Mouse (Mus musculus) left cerebral cortex, postnatal 36 days (tissue): ENCODE measurements around the gene Arhgap31. TPM values are rescaled to one million over a fixed set of nuclear protein-coding genes. Genes with fewer than 3 reads are reported as not detected.

Experiments used
- DNase-seq, 2 experiments: peaks; one replicate each; pipeline ENCODE4 v3.0.0; 2021 to 2022; ENCODE audit warnings: low spot score in 2 of 2, mixed read lengths in 1 of 2
- intact Hi-C: fragments of 180-260 bp; cut with DNase I; formaldehyde crosslinking; loops from one replicate; pipeline ENCODE4 v1.15.1; 2025
- total RNA-seq, 2 experiments: library from RNA; stranded (reverse); gene quantifications; 2 replicates each; pipeline ENCODE4 v1.2.3; 2021

Arhgap31 gene
- total RNA-seq, result 10 to 100 TPM; 15.9 to 21.5 TPM

GRCm38 (mm10) chr16:38712581-38713403 lies at the start of gene Arhgap31:
Gene Arhgap31, minus strand, starts transcription at chr16:38713274.
- intact Hi-C loops, result no loop called here
- DNase-seq, result peak; percentile 70 to 73

- intact Hi-C loops, result no loop called here
- no peak for DNase-seq
Measured at GRCm38 (mm10) chr16:38762401-38762800, 49.3 kb upstream of the Arhgap31 start.

GRCm38 (mm10) chr16:38761972-38762371 lies 48.9 kb upstream of the Arhgap31 start:
- no peak for DNase-seq
- intact Hi-C loops, result no loop called here

GRCm38 (mm10) chr16:38760834-38761375 lies 47.8 kb upstream of the Arhgap31 start:
- intact Hi-C loops, result no loop called here
- no peak for DNase-seq

- DNase-seq, result no peak
- intact Hi-C loops, result no loop called here
Measured at GRCm38 (mm10) chr16:38760239-38760638, 47.2 kb upstream of the Arhgap31 start.

GRCm38 (mm10) chr16:38758104-38758861 lies 45.2 kb upstream of the Arhgap31 start:
- intact Hi-C loops, result no loop called here
- no peak for DNase-seq

- intact Hi-C loops, result no loop called here
- DNase-seq, result no peak
Measured at GRCm38 (mm10) chr16:38757626-38758025, 44.6 kb upstream of the Arhgap31 start.

- intact Hi-C loops, result no loop called here
Measured at GRCm38 (mm10) chr16:38756572-38756971, 43.5 kb upstream of the Arhgap31 start.

GRCm38 (mm10) chr16:38756177-38756503 lies 43.1 kb upstream of the Arhgap31 start:
- intact Hi-C loops, result no loop called here
- DNase-seq, result no peak

More at GRCm38 (mm10) chr16:38756572-38756971, 43.5 kb upstream of the Arhgap31 start:
- no peak for DNase-seq

- intact Hi-C loops, result no loop called here
- no peak for DNase-seq
Measured at GRCm38 (mm10) chr16:38755452-38756176, 42.5 kb upstream of the Arhgap31 start.

- intact Hi-C loops, result no loop called here
- DNase-seq, result no peak
Measured at GRCm38 (mm10) chr16:38753631-38754030, 40.6 kb upstream of the Arhgap31 start.

- DNase-seq, result no peak
- intact Hi-C loops, result no loop called here
Measured at GRCm38 (mm10) chr16:38750803-38751202, 37.7 kb upstream of the Arhgap31 start.

GRCm38 (mm10) chr16:38743941-38744673 lies 31.0 kb upstream of the Arhgap31 start:
- intact Hi-C loops, result loop anchor here (10.0 kb wide), 1 partner anchor 71 kb away; no protein-coding TSS in a partner anchor
- DNase-seq, result no peak

- peak; percentile 58 to 59 for DNase-seq
- intact Hi-C loops, result loop anchor here (10.0 kb wide), 1 partner anchor 72 kb away; no protein-coding TSS in a partner anchor
Measured at GRCm38 (mm10) chr16:38742659-38743131, 29.6 kb upstream of the Arhgap31 start.

GRCm38 (mm10) chr16:38742113-38742658 lies 29.1 kb upstream of the Arhgap31 start, which contains the start of gene B4galt4:
Gene B4galt4, plus strand, starts transcription at chr16:38742264.
- peak; percentile 81 to 88 for DNase-seq
- intact Hi-C loops, result loop anchor here (10.0 kb wide), 1 partner anchor 73 kb away; no protein-coding TSS in a partner anchor

GRCm38 (mm10) chr16:38741204-38741903 lies 28.3 kb upstream of the Arhgap31 start:
- intact Hi-C loops, result loop anchor here (10.0 kb wide), 1 partner anchor 73 kb away; no protein-coding TSS in a partner anchor

GRCm38 (mm10) chr16:38730921-38731320 lies 17.8 kb upstream of the Arhgap31 start:
- DNase-seq, result no peak
- intact Hi-C loops, result loop anchor here (1.0 to 10.0 kb wide), 2 partner anchors 112 to 324 kb away; no protein-coding TSS in a partner anchor

More at GRCm38 (mm10) chr16:38741204-38741903, 28.3 kb upstream of the Arhgap31 start:
- no peak for DNase-seq
